Mouse (Mus musculus): Measurements from ENCODE around the gene Vmn2r89. TPM values are rescaled to one million over a fixed set of nuclear protein-coding genes. Genes with fewer than 3 reads are reported as not detected.

Gene Vmn2r89
- total RNA-seq, 2 experiments from 2014 or later, result not detected

Other genes with a start within 250 kb of the Vmn2r89 start
- gene Ear14, start 248.5 kb upstream of the Vmn2r89 start, total RNA-seq (2021), result not detected
- gene Rnase2a, start 195.7 kb upstream of the Vmn2r89 start, total RNA-seq (2021), result 10 to 100 TPM in 1 of 2 experiments, 1 to 10 TPM in 1; 4.7 to 13.6 TPM
- not detected for gene Gm7247, start 90.1 kb upstream of the Vmn2r89 start, total RNA-seq (2021)
- not detected for gene Vmn2r88, start 41.0 kb upstream of the Vmn2r89 start, total RNA-seq (2021)
- not detected for gene Gm5622, start 100.9 kb downstream of the Vmn2r89 start, total RNA-seq (2021)
- gene Gm17175, start 122.2 kb downstream of the Vmn2r89 start, total RNA-seq (2021), result not detected
- gene Gm17174, start 140.3 kb downstream of the Vmn2r89 start, total RNA-seq (2021), result not detected
- not detected for gene Gm17078, start 159.5 kb downstream of the Vmn2r89 start, total RNA-seq (2021)
- not detected for gene Gm4181, start 183.8 kb downstream of the Vmn2r89 start, total RNA-seq (2021)
- not detected for gene Gm17079, start 243.6 kb downstream of the Vmn2r89 start, total RNA-seq (2021)